Mouse (Mus musculus) CD8-positive naive resting alpha-beta T cell, adult 2 months (primary cell): ENCODE results near the gene Fhl2.

Source experiments
- DNase-seq, 2 experiments: peaks; one replicate each; pipeline ENCODE4 v3.0.0; 2022; ENCODE audit warnings: low read depth in 2 of 2, low spot score in 2 of 2

The Fhl2 gene

GRCm38 (mm10) chr1:43196661-43197241 lies at the start of gene Fhl2:
TSS of gene Fhl2 (minus strand) at chr1:43196984.
- DNase-seq: no peak

GRCm38 (mm10) chr1:43245014-43245413 lies 48.2 kb upstream of the Fhl2 start:
- DNase-seq: no peak

- no peak for DNase-seq
Observed at GRCm38 (mm10) chr1:43241208-43241607, 44.4 kb upstream of the Fhl2 start.

- DNase-seq: no peak
Observed at GRCm38 (mm10) chr1:43239796-43240313, 43.1 kb upstream of the Fhl2 start.

- no peak for DNase-seq
Observed at GRCm38 (mm10) chr1:43238471-43238870, 41.7 kb upstream of the Fhl2 start.

GRCm38 (mm10) chr1:43237360-43238235 lies 40.8 kb upstream of the Fhl2 start:
- no peak for DNase-seq

- DNase-seq: no peak
Observed at GRCm38 (mm10) chr1:43225531-43226151, 28.9 kb upstream of the Fhl2 start.

- no peak for DNase-seq
Observed at GRCm38 (mm10) chr1:43224943-43225342, 28.2 kb upstream of the Fhl2 start.

- peak; percentile 27 to 42 for DNase-seq
Observed at GRCm38 (mm10) chr1:43224171-43224570, 27.4 kb upstream of the Fhl2 start.

GRCm38 (mm10) chr1:43223097-43223496 lies 26.3 kb upstream of the Fhl2 start:
- no peak for DNase-seq

GRCm38 (mm10) chr1:43218016-43218680 lies 21.4 kb upstream of the Fhl2 start:
- DNase-seq: no peak

GRCm38 (mm10) chr1:43215601-43216000 lies 18.8 kb upstream of the Fhl2 start:
- no peak for DNase-seq

GRCm38 (mm10) chr1:43211274-43211673 lies 14.5 kb upstream of the Fhl2 start:
- DNase-seq: no peak

- DNase-seq: no peak
Observed at GRCm38 (mm10) chr1:43210285-43210684, 13.5 kb upstream of the Fhl2 start.

- no peak for DNase-seq
Observed at GRCm38 (mm10) chr1:43207147-43207546, 10.4 kb upstream of the Fhl2 start.

- DNase-seq: no peak
Observed at GRCm38 (mm10) chr1:43203282-43203681, 6.5 kb upstream of the Fhl2 start.

GRCm38 (mm10) chr1:43202226-43202625 lies 5.4 kb upstream of the Fhl2 start:
- DNase-seq: no peak

- DNase-seq: no peak
Observed at GRCm38 (mm10) chr1:43201796-43202195, 5.0 kb upstream of the Fhl2 start.

- no peak for DNase-seq
Observed at GRCm38 (mm10) chr1:43199867-43200240, 3.1 kb upstream of the Fhl2 start.

- no peak for DNase-seq
Observed at GRCm38 (mm10) chr1:43199210-43199866, 2.6 kb upstream of the Fhl2 start.

- no peak for DNase-seq
Observed at GRCm38 (mm10) chr1:43196059-43196458, 725 bp downstream of the Fhl2 start.
